Mouse (Mus musculus) C2C12 (cell line): Measurements from ENCODE around the gene Slc25a13. TPM values are rescaled to one million over a fixed set of nuclear protein-coding genes. Genes with fewer than 3 reads are reported as not detected.

Experiments used
- H3K27me3 ChIP-seq: one replicate; pipeline ENCODE4 v1.6.1; 2011; ENCODE audit not compliant: control insufficient read depth, insufficient read depth, insufficient read length
- H3K36me3 ChIP-seq: one replicate; pipeline ENCODE4 v1.6.1; 2011; ENCODE audit not compliant: control insufficient read depth, insufficient read depth
- H3K4me3 ChIP-seq: one replicate; pipeline ENCODE4 v1.5.1; 2011; ENCODE audit warnings: mild to moderate bottlenecking, control low read depth; ENCODE audit not compliant: poor library complexity, insufficient read depth, severe bottlenecking
- H3K79me2 ChIP-seq: one replicate; pipeline ENCODE4 v1.6.1; 2011; ENCODE audit not compliant: control insufficient read depth, insufficient read depth
- H3K79me3 ChIP-seq: one replicate; pipeline ENCODE4 v1.6.1; 2011; ENCODE audit warnings: low read depth, control low read depth
- H3ac ChIP-seq: one replicate; pipeline ENCODE3; 2011; ENCODE audit warnings: low read depth; ENCODE audit not compliant: control insufficient read depth, insufficient read length
- CEBPB ChIP-seq: IDR thresholded peaks from one replicate; pipeline ENCODE4 v1.6.1; 2011; ENCODE audit warnings: low read depth, mild to moderate bottlenecking, control low read depth, moderate library complexity
- CTCF ChIP-seq: IDR thresholded peaks from one replicate; pipeline ENCODE4 v1.5.1; 2011; ENCODE audit not compliant: control insufficient read depth, insufficient read depth, insufficient read length
- FOSL1 ChIP-seq: IDR thresholded peaks from one replicate; pipeline ENCODE4 v1.8.0; 2011; ENCODE audit warnings: mild to moderate bottlenecking, low read length; ENCODE audit not compliant: poor library complexity, insufficient read depth, severe bottlenecking
- MAX ChIP-seq: IDR thresholded peaks from one replicate; pipeline ENCODE4 v1.6.1; 2011; ENCODE audit warnings: mild to moderate bottlenecking, control low read depth
- MYOD1 ChIP-seq: IDR thresholded peaks from one replicate; pipeline ENCODE4 v1.6.1; 2011; ENCODE audit warnings: low read depth; ENCODE audit not compliant: control insufficient read depth, insufficient read length
- MYOG ChIP-seq: IDR thresholded peaks from one replicate; pipeline ENCODE4 v1.6.1; 2011; ENCODE audit not compliant: control insufficient read depth, insufficient read length; ENCODE audit errors: extremely low read depth
- USF1 ChIP-seq: IDR thresholded peaks from one replicate; pipeline ENCODE4 v1.6.1; 2011; ENCODE audit warnings: low read depth, mild to moderate bottlenecking, control low read depth, moderate library complexity
- polyA plus RNA-seq: library from polyadenylated mRNA; unstranded; fragments of >200 nt; fragmentation: generic; extraction: Trizol; gene quantifications from one replicate; pipeline ENCODE4 v1.2.1, GENCODE M21; 2012; ENCODE audit warnings: missing spikeins

Slc25a13 gene
- polyA plus RNA-seq, 1 experiment = 0.69 TPM

DNA sequence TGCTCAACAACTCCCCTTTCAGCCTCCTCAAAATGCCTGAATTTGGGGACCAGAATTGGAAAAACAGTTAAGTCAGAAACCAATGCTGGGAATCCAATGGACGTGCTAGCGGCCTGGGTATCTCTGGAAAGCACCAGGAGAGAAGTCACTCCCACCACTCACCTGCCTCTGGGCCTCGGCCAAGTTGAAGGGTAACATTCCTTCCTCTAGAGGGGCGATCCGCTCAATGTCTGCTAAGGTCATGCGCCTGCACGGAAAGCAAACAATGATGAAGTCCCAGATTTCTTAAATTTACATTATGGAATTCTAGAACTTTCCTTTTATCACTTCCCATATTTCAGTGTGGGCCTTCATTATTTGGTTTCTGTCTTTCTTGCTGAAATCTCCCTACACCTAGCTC lies 103.2 kb downstream of the Slc25a13 start:
- H3K4me3 ChIP-seq = no peak overlapping the region
- H3K27me3 ChIP-seq = no peaks in the 10 kb centered on the region
- H3K79me3 ChIP-seq = no peaks in the 10 kb centered on the region
- no peaks in the 10 kb centered on the region for H3K36me3 ChIP-seq
- H3K79me2 ChIP-seq = no peaks in the 10 kb centered on the region
- TF ChIP-seq USF1 = no peak
- TF ChIP-seq MAX = no peak
- no peak for TF ChIP-seq MYOD1
- H3ac ChIP-seq = no peak overlapping the region

- Histone ChIP-seq H3K27me3 (no peaks in the 10 kb centered on the region), H3ac (no peak overlapping the region), H3K36me3 (no peaks in the 10 kb centered on the region), H3K79me2 (no peaks in the 10 kb centered on the region), H3K79me3 (no peaks in the 10 kb centered on the region), H3K4me3 (no peak overlapping the region)
- TF ChIP-seq MYOD1 (no peak), CTCF (no peak), CEBPB (no peak), FOSL1 (no peak), USF1 (no peak), MAX (no peak)
Observed at GRCm38 (mm10) chr6:6112767-6113528, 104.0 kb downstream of the Slc25a13 start.

GRCm38 (mm10) chr6:6107419-6107966 lies 109.5 kb downstream of the Slc25a13 start:
- no peak for TF ChIP-seq FOSL1
- TF ChIP-seq CTCF = no peak
- TF ChIP-seq MAX = no peak
- TF ChIP-seq MYOD1 = no peak
- no peak for TF ChIP-seq CEBPB
- TF ChIP-seq MYOG = no peak
- TF ChIP-seq USF1 = no peak
- no peaks in the 10 kb centered on the region for H3K27me3 ChIP-seq
- H3K36me3 ChIP-seq = no peaks in the 10 kb centered on the region
- H3ac ChIP-seq = no peak overlapping the region
- H3K4me3 ChIP-seq = no peak overlapping the region
- no peaks in the 10 kb centered on the region for H3K79me2 ChIP-seq
- H3K79me3 ChIP-seq = no peaks in the 10 kb centered on the region

GRCm38 (mm10) chr6:6105586-6105985 lies 111.4 kb downstream of the Slc25a13 start:
- TF ChIP-seq MYOD1 (no peak), CEBPB (no peak), MYOG (no peak), USF1 (no peak), MAX (no peak), CTCF (no peak), FOSL1 (no peak)
- no peaks in the 10 kb centered on the region for H3K79me2 ChIP-seq

GRCm38 (mm10) chr6:6103469-6103868 lies 113.5 kb downstream of the Slc25a13 start:
- Histone ChIP-seq H3K79me2 (no peaks in the 10 kb centered on the region), H3K79me3 (no peaks in the 10 kb centered on the region)
- TF ChIP-seq USF1 (no peak), FOSL1 (no peak), CTCF (no peak), MAX (no peak), MYOG (no peak), MYOD1 (no peak), CEBPB (no peak)

More at GRCm38 (mm10) chr6:6105586-6105985, 111.4 kb downstream of the Slc25a13 start:
- Histone ChIP-seq H3K79me3 (no peaks in the 10 kb centered on the region), H3K4me3 (no peak overlapping the region), H3ac (no peak overlapping the region), H3K27me3 (no peaks in the 10 kb centered on the region), H3K36me3 (no peaks in the 10 kb centered on the region)

GRCm38 (mm10) chr6:6101605-6102004 lies 115.4 kb downstream of the Slc25a13 start:
- TF ChIP-seq CEBPB = no peak
- no peak for TF ChIP-seq CTCF
- no peak for TF ChIP-seq MYOG
- TF ChIP-seq MYOD1 = no peak
- TF ChIP-seq FOSL1 = no peak
- no peak for TF ChIP-seq MAX
- TF ChIP-seq USF1 = no peak
- Histone ChIP-seq H3K79me3 (no peaks in the 10 kb centered on the region), H3K79me2 (no peaks in the 10 kb centered on the region), H3ac (no peak overlapping the region), H3K4me3 (no peak overlapping the region), H3K36me3 (no peaks in the 10 kb centered on the region), H3K27me3 (no peaks in the 10 kb centered on the region)

More at GRCm38 (mm10) chr6:6103469-6103868, 113.5 kb downstream of the Slc25a13 start:
- Histone ChIP-seq H3K27me3 (no peaks in the 10 kb centered on the region), H3K4me3 (no peak overlapping the region), H3K36me3 (no peaks in the 10 kb centered on the region), H3ac (no peak overlapping the region)
